Mouse (Mus musculus): ENCODE results near the gene AL731706.1.

Gene AL731706.1

GRCm38 (mm10) chr2:136837994-136838393, 53.2 kb downstream of the AL731706.1 start:
- in situ Hi-C loops (cut with MboI, MseI), result no loop called here

GRCm38 (mm10) chr2:136835882-136836281, 55.3 kb downstream of the AL731706.1 start:
- in situ Hi-C loops (cut with MboI, MseI), result no loop called here

- in situ Hi-C loops (cut with MboI, MseI), result no loop called here
Measured at GRCm38 (mm10) chr2:136834715-136835075, 56.5 kb downstream of the AL731706.1 start.

- in situ Hi-C loops (cut with MboI, MseI), result no loop called here
Measured at GRCm38 (mm10) chr2:136833976-136834714, 57.0 kb downstream of the AL731706.1 start.

- in situ Hi-C loops (cut with MboI, MseI), result no loop called here
Measured at GRCm38 (mm10) chr2:136832936-136833335, 58.3 kb downstream of the AL731706.1 start.

Measured in T-helper 17 cell (primary cell).